Mouse (Mus musculus) midbrain, embryonic 13.5 days (tissue): ENCODE results near the gene Pced1b. TPM values are rescaled to one million over a fixed set of nuclear protein-coding genes. Genes with fewer than 3 reads are reported as not detected.

Experiments
- ATAC-seq: fragments of 200-750 bp; cut with Nextera tagmentation; 2 replicates; pipeline ENCODE4 v1.8.0; 2017; ENCODE audit warnings: mild to moderate bottlenecking, moderate TSS enrichment, moderate library complexity
- H3K27ac ChIP-seq: fragments of 300-500 bp; sonication (generic); 2 replicates; pipeline ENCODE4 v1.5.1; 2015; ENCODE audit warnings: inconsistent platforms, mild to moderate bottlenecking, moderate library complexity
- H3K27me3 ChIP-seq: fragments of 300-500 bp; sonication (generic); 2 replicates; pipeline ENCODE4 v1.6.1; 2015; ENCODE audit warnings: mild to moderate bottlenecking, inconsistent platforms
- H3K36me3 ChIP-seq: fragments of 300-500 bp; sonication (generic); 2 replicates; pipeline ENCODE4 v1.6.1; 2015; ENCODE audit warnings: mild to moderate bottlenecking, inconsistent platforms
- H3K4me1 ChIP-seq: fragments of 300-500 bp; sonication (generic); replicated peaks from 2 replicates; pipeline ENCODE4 v1.6.1; 2015; ENCODE audit warnings: inconsistent platforms
- H3K4me2 ChIP-seq: fragments of 300-500 bp; sonication (generic); replicated peaks from 2 replicates; pipeline ENCODE4 v1.6.1; 2015; ENCODE audit warnings: moderate library complexity, mild to moderate bottlenecking, inconsistent platforms
- H3K4me3 ChIP-seq: fragments of 300-500 bp; sonication (generic); replicated peaks from 2 replicates; pipeline ENCODE4 v1.5.1; 2015; ENCODE audit warnings: mild to moderate bottlenecking, inconsistent platforms
- H3K9ac ChIP-seq: fragments of 300-500 bp; sonication (generic); replicated peaks from 2 replicates; pipeline ENCODE4 v1.6.1; 2015; ENCODE audit warnings: mild to moderate bottlenecking, inconsistent platforms
- H3K9me3 ChIP-seq: fragments of 300-500 bp; sonication (generic); 2 replicates; pipeline ENCODE4 v1.6.1; 2016; ENCODE audit warnings: mild to moderate bottlenecking, inconsistent platforms
- WGBS: fragments of 180-500 bp; shearing (Covaris S2); methylation state at CpG from one replicate; pipeline ENCODE4 v1.1.7; 2015; 5-methylcytosine and 5-hydroxymethylcytosine counted together
- polyA plus RNA-seq: library from polyadenylated mRNA; unstranded; fragments of >200 nt; fragmentation: Nextera tagmentation; extraction: Ambion mirVana; gene quantifications from 2 replicates; pipeline ENCODE4 v1.2.1, GENCODE M21; 2015

Pced1b gene
- polyA plus RNA-seq, 1 experiment from 2014 or later: 4.0 TPM

DNA sequence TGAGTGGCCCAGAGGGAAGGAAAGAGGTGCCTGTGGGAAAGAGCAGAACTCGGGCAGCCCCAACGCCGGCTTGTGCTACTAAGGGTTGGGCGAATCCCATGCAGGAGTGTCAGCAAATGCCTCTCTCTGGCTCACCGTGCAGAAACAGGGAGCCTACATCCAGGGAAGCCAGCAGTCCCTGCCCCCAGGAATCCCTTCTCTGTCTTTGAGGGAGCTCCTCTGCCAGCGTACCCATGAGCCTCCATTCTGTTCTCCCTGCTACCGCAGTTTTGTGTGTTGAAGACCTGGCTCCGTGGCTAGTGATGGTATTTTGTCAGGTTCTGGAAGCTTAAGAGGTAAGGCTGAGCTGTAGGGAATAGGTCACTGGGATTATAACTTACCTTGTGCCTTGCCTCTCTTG, 33.2 kb downstream of the Pced1b start:
- ATAC-seq: no peak
- 88% methylated on average over 8 of the region's 8 CpGs for WGBS
- no peaks in the 10 kb centered on the region for H3K9me3 ChIP-seq

DNA sequence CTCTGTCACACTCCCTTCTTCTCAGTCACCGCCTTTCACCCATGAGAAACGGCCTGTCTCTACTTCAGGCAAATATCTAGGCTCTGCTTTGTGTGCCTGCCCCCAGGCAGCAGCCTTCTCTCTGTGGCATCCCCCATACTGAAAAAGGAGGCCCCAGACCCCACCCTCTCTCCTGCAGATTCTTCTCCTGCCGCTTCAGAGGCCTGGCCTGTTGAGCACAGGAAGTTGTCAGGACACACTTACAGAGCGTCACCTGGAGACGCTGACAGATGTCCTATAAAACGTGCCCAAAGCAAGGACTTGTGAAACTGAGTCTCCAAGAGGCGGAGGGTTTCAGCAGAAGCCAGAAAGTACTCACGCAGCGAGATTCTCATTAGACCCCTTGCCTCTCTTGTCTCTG, 33.9 kb downstream of the Pced1b start:
- Histone ChIP-seq H3K27me3 (no peaks in the 10 kb centered on the region), H3K9me3 (no peaks in the 10 kb centered on the region), H3K4me1 (peaks cover 36% of the 10 kb centered on the region), H3K36me3 (no peaks in the 10 kb centered on the region), H3K4me2 (no peak overlapping the region), H3K9ac (no peak overlapping the region), H3K27ac (no peak overlapping the region), H3K4me3 (no peak overlapping the region)
- WGBS: 74% methylated on average over 9 of the region's 9 CpGs
- ATAC-seq: no peak

More for the DNA sequence above, 33.2 kb downstream of the Pced1b start:
- Histone ChIP-seq H3K27ac (no peak overlapping the region), H3K27me3 (no peaks in the 10 kb centered on the region), H3K9ac (no peak overlapping the region), H3K4me2 (no peak overlapping the region), H3K4me1 (peaks cover 42% of the 10 kb centered on the region), H3K4me3 (no peak overlapping the region), H3K36me3 (no peaks in the 10 kb centered on the region)

DNA sequence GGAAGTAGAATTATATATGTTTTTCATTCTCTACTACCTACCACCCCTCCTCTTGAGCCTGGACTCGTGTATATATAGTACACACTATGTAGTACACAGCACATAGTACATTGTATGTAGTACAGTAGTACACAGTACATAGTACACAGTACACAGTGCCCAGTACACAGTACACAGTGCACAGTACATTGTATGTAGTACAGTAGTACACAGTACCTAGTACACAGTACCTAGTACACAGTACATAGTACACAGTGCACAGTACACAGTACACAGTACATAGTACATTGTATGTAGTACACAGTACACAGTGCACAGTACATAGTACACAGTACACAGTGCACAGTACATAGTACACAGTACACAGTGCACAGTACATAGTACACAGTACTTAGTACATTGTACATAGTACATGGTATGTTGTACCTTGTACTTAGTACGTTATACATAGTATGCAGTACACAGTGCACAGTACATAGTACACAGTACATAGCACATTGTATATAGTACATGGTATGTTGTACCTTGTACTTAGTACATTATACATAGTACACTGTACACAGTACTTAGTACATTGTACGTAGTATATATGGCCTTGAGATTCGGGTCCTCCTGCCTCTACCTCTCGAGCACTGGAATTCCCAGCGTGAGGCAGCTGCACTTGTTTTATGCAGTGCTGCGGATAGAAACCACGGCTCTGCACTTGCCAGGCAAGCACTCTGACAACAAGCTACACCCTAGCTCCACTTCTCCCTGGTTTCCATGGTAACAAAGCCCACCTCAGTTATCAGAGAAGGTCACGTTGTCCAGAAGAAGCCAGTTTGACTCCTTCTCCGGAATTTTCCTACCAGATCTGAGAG, 35.0 kb downstream of the Pced1b start:
- Histone ChIP-seq H3K9me3 (no peaks in the 10 kb centered on the region), H3K27me3 (no peaks in the 10 kb centered on the region), H3K4me3 (no peak overlapping the region), H3K4me1 (peaks cover 25% of the 10 kb centered on the region), H3K9ac (no peak overlapping the region), H3K27ac (peak overlapping the region; percentile 72), H3K36me3 (no peaks in the 10 kb centered on the region), H3K4me2 (0 out of 2 replicates have a peak overlapping the region, but pooled peaks have one; percentile 12)
- ATAC-seq: peak; percentile 80
- 43% methylated on average over 10 of the region's 10 CpGs for WGBS

DNA sequence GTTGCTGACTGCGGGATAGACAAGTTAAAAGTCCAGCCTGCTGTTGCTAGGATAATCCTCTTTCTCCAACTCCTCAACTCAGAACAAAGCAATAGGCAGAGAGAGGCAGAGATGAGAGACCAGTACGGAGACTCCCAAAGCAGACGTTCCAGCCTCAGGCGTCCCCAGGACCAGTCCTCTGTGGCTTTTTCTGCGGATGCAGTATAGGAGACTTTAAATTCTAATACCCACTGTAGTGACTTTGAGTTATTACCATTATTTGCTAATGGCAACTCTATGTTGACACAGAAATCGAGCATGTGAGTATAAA, 35.6 kb downstream of the Pced1b start:
- no peak overlapping the region for H3K4me3 ChIP-seq
- H3K4me2 ChIP-seq: 0 out of 2 replicates have a peak overlapping the region, but pooled peaks have one; percentile 12
- peak overlapping the region; percentile 72 for H3K27ac ChIP-seq
- H3K9ac ChIP-seq: no peak overlapping the region
- ATAC-seq: peak; percentile 73
- H3K36me3 ChIP-seq: no peaks in the 10 kb centered on the region
- peaks cover 20% of the 10 kb centered on the region for H3K4me1 ChIP-seq
- no peaks in the 10 kb centered on the region for H3K9me3 ChIP-seq
- WGBS: 46% methylated on average over 6 of the region's 6 CpGs
- no peaks in the 10 kb centered on the region for H3K27me3 ChIP-seq

DNA sequence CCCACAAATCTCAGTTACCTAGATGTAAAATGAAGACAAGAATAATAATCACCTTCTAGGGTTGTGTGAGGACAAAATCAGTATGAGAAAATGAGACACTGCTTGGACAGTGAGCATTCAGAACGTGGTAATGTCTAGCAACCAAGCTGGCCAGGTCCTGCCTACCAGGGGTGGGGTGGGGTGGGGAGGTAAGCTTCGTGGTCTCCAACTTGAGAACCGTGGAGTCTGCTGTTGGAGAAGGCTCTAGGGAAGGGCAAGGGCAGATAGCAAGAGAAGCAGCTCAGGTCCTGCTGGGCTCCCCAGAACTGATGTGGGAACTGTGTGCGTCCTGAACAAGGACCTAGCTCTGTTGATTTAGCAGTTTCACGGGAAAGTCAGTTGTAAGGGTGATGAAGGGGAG, 37.3 kb downstream of the Pced1b start:
- 86% methylated on average over 5 of the region's 5 CpGs for WGBS
- no peak for ATAC-seq
- H3K27ac ChIP-seq: no peak overlapping the region

DNA sequence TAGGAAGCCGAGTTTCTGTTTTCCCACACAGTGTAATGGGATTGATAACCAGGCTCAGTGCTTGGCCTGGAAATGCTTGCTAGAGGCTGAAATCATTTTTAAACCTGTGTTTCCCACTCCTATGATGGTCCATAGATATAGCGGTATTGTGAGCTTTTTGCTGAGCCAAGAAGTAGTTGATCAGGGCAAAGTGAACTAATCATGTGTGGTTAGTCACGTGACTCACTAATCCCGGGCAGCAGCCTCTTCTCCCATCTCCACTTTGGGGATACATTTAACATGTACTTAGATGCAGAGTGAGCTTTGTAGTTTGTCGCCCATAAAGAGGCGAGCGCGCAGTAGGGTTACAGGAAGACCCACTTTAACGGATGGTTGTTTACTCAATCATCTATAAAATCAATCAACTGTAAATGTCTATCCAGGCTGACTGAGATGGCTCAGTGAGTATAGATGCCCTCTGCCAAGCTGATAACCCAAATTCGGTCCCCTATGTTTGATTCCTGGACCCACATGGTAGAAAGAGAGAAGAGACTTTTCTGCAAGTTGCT, 38.8 kb downstream of the Pced1b start:
- Histone ChIP-seq H3K4me1 (peaks cover 18% of the 10 kb centered on the region), H3K9ac (no peak overlapping the region), H3K4me3 (no peak overlapping the region), H3K27ac (no peak overlapping the region), H3K4me2 (no peak overlapping the region), H3K9me3 (no peaks in the 10 kb centered on the region), H3K36me3 (no peaks in the 10 kb centered on the region), H3K27me3 (no peaks in the 10 kb centered on the region)
- WGBS: 91% methylated on average over 10 of the region's 10 CpGs
- no peak for ATAC-seq

More for the DNA sequence above, 37.3 kb downstream of the Pced1b start:
- H3K4me1 ChIP-seq: peaks cover 20% of the 10 kb centered on the region
- no peaks in the 10 kb centered on the region for H3K36me3 ChIP-seq
- no peak overlapping the region for H3K9ac ChIP-seq
- no peak overlapping the region for H3K4me3 ChIP-seq
- no peak overlapping the region for H3K4me2 ChIP-seq
- no peaks in the 10 kb centered on the region for H3K27me3 ChIP-seq
- no peaks in the 10 kb centered on the region for H3K9me3 ChIP-seq

DNA sequence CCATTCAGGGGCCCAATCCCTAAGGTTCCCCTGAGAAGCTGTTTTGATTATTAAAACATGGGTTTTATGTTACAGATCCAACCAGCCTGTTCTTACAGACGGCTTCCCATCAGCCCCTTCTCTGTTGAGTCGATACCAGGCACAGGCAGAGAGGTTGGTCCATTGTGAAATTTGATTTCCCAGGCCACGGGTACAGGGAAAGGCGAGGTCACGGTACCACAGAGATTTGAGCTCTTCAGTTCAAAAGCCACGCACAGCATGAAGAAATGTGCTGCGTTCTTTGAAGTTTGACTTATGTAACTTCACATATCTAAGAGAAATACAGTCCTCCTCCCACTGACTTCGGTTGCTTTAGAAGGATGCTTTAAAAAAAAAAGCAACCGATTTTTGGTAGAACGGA, 39.8 kb downstream of the Pced1b start:
- Histone ChIP-seq H3K27ac (no peak overlapping the region), H3K27me3 (no peaks in the 10 kb centered on the region), H3K4me1 (peaks cover 17% of the 10 kb centered on the region), H3K9ac (no peak overlapping the region), H3K36me3 (no peaks in the 10 kb centered on the region), H3K4me3 (no peak overlapping the region), H3K4me2 (no peak overlapping the region), H3K9me3 (no peaks in the 10 kb centered on the region)
- 78% methylated on average over 10 of the region's 10 CpGs for WGBS
- no peak for ATAC-seq

DNA sequence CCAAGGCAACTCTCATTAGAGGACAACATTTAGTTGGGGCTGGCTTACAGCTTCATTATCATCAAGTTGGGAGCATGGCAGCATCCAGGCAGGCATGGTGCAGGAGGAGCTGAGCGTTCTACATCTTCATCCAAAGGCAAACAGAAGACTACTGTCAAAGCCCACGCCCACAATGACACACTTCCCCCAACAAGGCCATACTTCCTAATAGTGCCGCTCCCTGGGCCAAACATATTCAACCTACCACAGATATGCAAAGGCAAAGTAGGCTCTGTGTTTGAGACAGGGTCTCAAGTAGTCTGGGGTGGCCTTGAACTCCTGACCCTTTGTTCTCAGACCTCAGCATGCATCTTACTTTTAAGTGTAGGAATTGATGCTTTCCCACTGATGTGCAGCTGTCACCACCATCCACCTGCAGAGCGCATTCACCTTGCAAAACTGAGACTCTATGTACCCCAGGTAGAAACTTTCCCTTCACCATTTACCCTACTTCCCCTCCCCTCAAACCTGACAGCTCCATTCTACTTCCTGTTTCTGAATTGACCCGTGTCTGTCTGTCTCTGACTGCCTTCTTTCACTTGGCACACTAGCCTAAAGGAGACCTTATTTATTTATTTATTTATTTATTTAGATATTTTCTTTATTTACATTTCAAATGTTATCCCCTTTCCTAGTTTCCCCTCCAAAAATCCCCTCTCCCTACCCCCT, 40.7 kb downstream of the Pced1b start:
- peaks cover 9% of the 10 kb centered on the region for H3K4me1 ChIP-seq
- H3K27ac ChIP-seq: no peak overlapping the region
- 92% methylated on average over 5 of the region's 5 CpGs for WGBS
- no peak overlapping the region for H3K9ac ChIP-seq
- no peaks in the 10 kb centered on the region for H3K9me3 ChIP-seq
- ATAC-seq: no peak
- H3K4me3 ChIP-seq: no peak overlapping the region
- no peak overlapping the region for H3K4me2 ChIP-seq
- no peaks in the 10 kb centered on the region for H3K36me3 ChIP-seq
- H3K27me3 ChIP-seq: no peaks in the 10 kb centered on the region

DNA sequence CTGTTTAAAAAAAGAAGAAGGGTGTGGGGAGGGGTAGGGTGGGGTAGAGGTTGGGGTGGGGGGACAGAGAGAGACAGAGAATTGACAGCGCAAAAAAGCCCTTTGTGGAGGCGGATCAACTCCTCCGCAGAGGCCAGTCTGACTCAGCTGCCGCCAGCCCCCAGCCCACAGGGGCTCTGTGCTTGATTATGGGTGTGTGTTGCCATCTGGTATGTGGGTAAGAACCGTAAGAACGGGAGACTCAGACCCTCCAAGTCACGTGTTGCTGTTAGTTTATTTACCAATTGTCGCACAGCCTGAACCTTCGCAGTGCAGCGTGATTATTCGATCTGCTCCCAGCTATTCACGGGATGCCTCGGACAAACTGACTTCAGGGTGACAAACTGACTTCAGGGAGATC, 41.8 kb downstream of the Pced1b start:
- no peak overlapping the region for H3K9ac ChIP-seq
- no peaks in the 10 kb centered on the region for H3K4me1 ChIP-seq
- ATAC-seq: no peak
- no peaks in the 10 kb centered on the region for H3K27me3 ChIP-seq
- no peak overlapping the region for H3K4me3 ChIP-seq
- no peaks in the 10 kb centered on the region for H3K36me3 ChIP-seq
- no peaks in the 10 kb centered on the region for H3K9me3 ChIP-seq
- 77% methylated on average over 13 of the region's 13 CpGs for WGBS
- H3K4me2 ChIP-seq: no peak overlapping the region
- no peak overlapping the region for H3K27ac ChIP-seq

DNA sequence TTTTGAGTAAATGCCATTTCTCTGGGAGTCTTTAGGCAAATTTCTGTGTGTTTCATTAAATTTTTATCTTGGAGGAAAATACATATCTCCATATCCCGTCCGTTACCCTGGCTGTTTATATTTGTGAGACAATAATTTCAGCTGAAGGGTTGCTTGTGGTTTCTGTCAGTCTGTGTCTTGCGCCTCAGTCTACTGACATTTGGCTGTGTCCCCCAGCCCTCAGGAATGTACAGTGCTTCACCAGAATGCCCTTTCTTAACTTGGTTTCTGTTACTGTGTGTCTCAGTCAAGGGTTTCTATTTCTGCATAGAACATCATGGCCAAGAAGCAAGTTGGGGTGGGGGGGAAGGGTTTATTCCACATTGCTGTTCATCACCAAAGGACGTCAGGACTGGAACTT, 42.3 kb downstream of the Pced1b start:
- Histone ChIP-seq H3K4me1 (no peaks in the 10 kb centered on the region), H3K4me3 (no peak overlapping the region), H3K27ac (no peak overlapping the region), H3K4me2 (no peak overlapping the region), H3K27me3 (no peaks in the 10 kb centered on the region), H3K36me3 (no peaks in the 10 kb centered on the region), H3K9ac (no peak overlapping the region), H3K9me3 (no peaks in the 10 kb centered on the region)
- WGBS: 90% methylated on average over 4 of the region's 4 CpGs
- no peak for ATAC-seq

DNA sequence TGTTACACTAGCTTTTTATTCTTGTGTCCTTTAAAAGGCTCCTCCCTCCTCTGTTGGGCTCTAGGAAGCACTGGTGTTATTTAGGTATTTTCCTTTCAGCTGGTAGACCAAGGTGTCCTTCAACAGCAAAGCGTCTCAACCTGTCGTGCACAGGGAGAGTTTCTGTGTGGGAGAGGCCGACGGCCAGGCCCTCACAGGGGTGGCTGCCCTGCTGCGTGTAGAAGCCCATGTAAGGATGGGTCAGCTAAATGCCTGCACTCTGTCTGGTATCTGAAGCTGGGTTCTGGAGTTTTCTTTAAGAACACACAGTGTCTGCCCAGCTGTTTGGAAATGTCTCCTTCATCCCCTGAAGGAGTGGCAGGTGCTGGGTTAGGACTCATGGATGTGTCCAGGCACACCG, 43.4 kb downstream of the Pced1b start:
- H3K27me3 ChIP-seq: no peaks in the 10 kb centered on the region
- WGBS: 93% methylated on average over 6 of the region's 6 CpGs
- no peak overlapping the region for H3K4me2 ChIP-seq
- H3K9ac ChIP-seq: no peak overlapping the region
- H3K27ac ChIP-seq: no peak overlapping the region
- no peak for ATAC-seq
- no peaks in the 10 kb centered on the region for H3K36me3 ChIP-seq
- no peaks in the 10 kb centered on the region for H3K4me1 ChIP-seq
- no peaks in the 10 kb centered on the region for H3K9me3 ChIP-seq
- H3K4me3 ChIP-seq: no peak overlapping the region

DNA sequence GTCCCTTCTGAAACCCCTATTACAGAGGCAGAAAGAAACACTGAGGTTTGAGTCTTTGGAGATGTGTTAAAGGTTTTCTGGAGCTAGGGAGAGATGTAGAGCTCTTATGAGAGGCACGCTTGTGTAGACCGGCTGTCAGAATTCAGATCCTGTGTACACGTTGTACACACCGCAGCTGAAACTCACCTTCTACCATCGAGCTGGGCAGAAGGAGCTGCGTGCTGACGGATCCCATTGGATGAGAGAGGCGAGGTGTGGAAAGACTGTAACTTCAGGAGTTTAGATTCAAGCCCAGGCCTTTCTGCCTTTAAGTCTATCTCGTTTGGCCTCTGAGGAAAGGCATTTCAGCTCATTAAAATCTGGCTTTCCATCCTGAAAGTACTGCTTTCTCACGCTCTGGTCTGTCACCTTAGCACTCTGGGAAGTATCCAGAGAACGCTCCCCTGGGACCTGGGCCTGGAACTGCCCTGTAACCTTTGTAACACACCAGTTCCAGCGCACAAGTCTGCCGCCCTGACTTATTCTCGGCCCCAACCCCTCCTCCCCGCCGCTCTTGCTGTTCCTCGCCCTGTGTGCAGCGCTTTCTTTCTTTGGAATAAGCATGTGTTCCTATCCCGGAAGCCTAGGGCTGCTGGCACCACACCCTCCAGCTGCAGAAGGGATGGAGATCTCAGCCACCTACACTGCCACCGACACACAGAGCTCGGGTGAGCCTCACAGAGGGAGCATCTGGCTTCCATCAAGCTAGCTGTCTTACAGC, 44.6 kb downstream of the Pced1b start:
- no peaks in the 10 kb centered on the region for H3K36me3 ChIP-seq
- no peak overlapping the region for H3K4me3 ChIP-seq
- H3K9ac ChIP-seq: no peak overlapping the region
- WGBS: 87% methylated on average over 21 of the region's 21 CpGs
- no peak overlapping the region for H3K4me2 ChIP-seq
- no peaks in the 10 kb centered on the region for H3K4me1 ChIP-seq
- ATAC-seq: no peak
- H3K27ac ChIP-seq: no peak overlapping the region
- no peaks in the 10 kb centered on the region for H3K27me3 ChIP-seq
- H3K9me3 ChIP-seq: no peaks in the 10 kb centered on the region
